Mouse (Mus musculus) neural tube, embryonic 11.5 days (tissue): Measurements from ENCODE around the gene Dpm3. TPM values are rescaled to one million over a fixed set of nuclear protein-coding genes. Genes with fewer than 3 reads are reported as not detected.

Experiments used
- ATAC-seq: fragments of 200-750 bp; cut with Nextera tagmentation; 2 replicates; pipeline ENCODE4 v1.8.0; 2017; ENCODE audit warnings: moderate number of reproducible peaks, mild to moderate bottlenecking, moderate TSS enrichment, moderate library complexity; ENCODE audit not compliant: insufficient read depth, low FRiP score, low TSS enrichment
- DNase-seq: peaks from one replicate; pipeline ENCODE4 v3.0.0-alpha.2; 2015; ENCODE audit warnings: low spot score
- H3K27ac ChIP-seq: fragments of 300-500 bp; sonication (generic); 2 replicates; pipeline ENCODE4 v1.5.1; 2014; ENCODE audit warnings: low read depth, mild to moderate bottlenecking, low read length
- H3K27me3 ChIP-seq: fragments of 300-500 bp; sonication (generic); 2 replicates; pipeline ENCODE4 v1.6.1; 2014; ENCODE audit warnings: mild to moderate bottlenecking, low read length, mixed read lengths; ENCODE audit not compliant: control insufficient read depth, insufficient read depth
- H3K36me3 ChIP-seq: fragments of 300-500 bp; sonication (generic); 2 replicates; pipeline ENCODE4 v1.6.1; 2014; ENCODE audit warnings: mild to moderate bottlenecking, low read length, moderate library complexity, mixed read lengths; ENCODE audit not compliant: control insufficient read depth, insufficient read depth
- H3K4me1 ChIP-seq: fragments of 300-500 bp; sonication (generic); 2 replicates; pipeline ENCODE4 v1.6.1; 2014; ENCODE audit warnings: low read length, mixed read lengths; ENCODE audit not compliant: control insufficient read depth, insufficient read depth
- H3K4me2 ChIP-seq: fragments of 300-500 bp; sonication (generic); 2 replicates; pipeline ENCODE4 v1.6.1; 2014; ENCODE audit warnings: low read depth, mild to moderate bottlenecking, moderate library complexity
- H3K4me3 ChIP-seq: fragments of 300-500 bp; sonication (generic); 2 replicates; pipeline ENCODE4 v1.5.1; 2014; ENCODE audit warnings: low read depth, low read length
- H3K9ac ChIP-seq: fragments of 300-500 bp; sonication (generic); 2 replicates; pipeline ENCODE4 v1.6.1; 2014; ENCODE audit warnings: mild to moderate bottlenecking, low read length
- H3K9me3 ChIP-seq: fragments of 300-500 bp; sonication (generic); 2 replicates; pipeline ENCODE4 v1.6.1; 2016; ENCODE audit warnings: low read length; ENCODE audit not compliant: control insufficient read depth
- WGBS: fragments of 180-500 bp; shearing (Covaris S2); extraction: QIAGEN DNeasy Blood & Tissue Kit; methylation state at CpG from one replicate; pipeline ENCODE4 v1.1.7; 2014; 5-methylcytosine and 5-hydroxymethylcytosine counted together
- polyA plus RNA-seq: library from polyadenylated mRNA; unstranded; fragments of >200 nt; fragmentation: Nextera tagmentation; extraction: Ambion mirVana; gene quantifications from 2 replicates; pipeline ENCODE4 v1.2.1, GENCODE M21; 2014

Dpm3 gene
- polyA plus RNA-seq, 1 experiment from 2014 or later: 86.1 TPM

GRCm38 (mm10) chr3:89262417-89262816 lies 3.3 kb downstream of the Dpm3 start:
- Histone ChIP-seq H3K27ac (no peak overlapping the region), H3K4me1 (no peaks in the 10 kb centered on the region), H3K9ac (no peak overlapping the region), H3K36me3 (no peaks in the 10 kb centered on the region), H3K4me3 (no peak overlapping the region), H3K9me3 (no peaks in the 10 kb centered on the region), H3K4me2 (no peak overlapping the region), H3K27me3 (no peaks in the 10 kb centered on the region)
- ATAC-seq: no peak
- WGBS: 72% methylated on average over 10 of the region's 10 CpGs
- DNase-seq: no peak

- H3K9me3 ChIP-seq: no peaks in the 10 kb centered on the region
- H3K27ac ChIP-seq: peak overlapping the region; percentile 44; the same call in 1 of the 2 replicates
- peaks cover 8% of the 10 kb centered on the region for H3K4me1 ChIP-seq
- DNase-seq: peak; percentile 82
- no peaks in the 10 kb centered on the region for H3K27me3 ChIP-seq
- H3K9ac ChIP-seq: peak overlapping the region; percentile 84
- peak overlapping the region; percentile 81 for H3K4me3 ChIP-seq
- under 1% methylated on average over 20 of the region's 20 CpGs for WGBS
- H3K36me3 ChIP-seq: no peaks in the 10 kb centered on the region; the same call in 1 of the 2 replicates
- ATAC-seq: peak; percentile 73
- peak overlapping the region; percentile 97 for H3K4me2 ChIP-seq
These were observed 7.3 kb downstream of the Dpm3 start for GRCm38 (mm10) chr3:89266439-89266893.

GRCm38 (mm10) chr3:89268916-89269315 lies 9.8 kb downstream of the Dpm3 start:
- no peak for ATAC-seq
- Histone ChIP-seq H3K27ac (no peak overlapping the region), H3K4me2 (0 out of 2 replicates have a peak overlapping the region, but pooled peaks have one; percentile 3), H3K4me1 (peaks cover 8% of the 10 kb centered on the region), H3K9ac (no peak overlapping the region), H3K36me3 (no peaks in the 10 kb centered on the region; the same call in 1 of the 2 replicates), H3K27me3 (no peaks in the 10 kb centered on the region), H3K4me3 (no peak overlapping the region), H3K9me3 (no peaks in the 10 kb centered on the region)
- DNase-seq: no peak
- 54% methylated on average over 8 of the region's 8 CpGs for WGBS

DNA sequence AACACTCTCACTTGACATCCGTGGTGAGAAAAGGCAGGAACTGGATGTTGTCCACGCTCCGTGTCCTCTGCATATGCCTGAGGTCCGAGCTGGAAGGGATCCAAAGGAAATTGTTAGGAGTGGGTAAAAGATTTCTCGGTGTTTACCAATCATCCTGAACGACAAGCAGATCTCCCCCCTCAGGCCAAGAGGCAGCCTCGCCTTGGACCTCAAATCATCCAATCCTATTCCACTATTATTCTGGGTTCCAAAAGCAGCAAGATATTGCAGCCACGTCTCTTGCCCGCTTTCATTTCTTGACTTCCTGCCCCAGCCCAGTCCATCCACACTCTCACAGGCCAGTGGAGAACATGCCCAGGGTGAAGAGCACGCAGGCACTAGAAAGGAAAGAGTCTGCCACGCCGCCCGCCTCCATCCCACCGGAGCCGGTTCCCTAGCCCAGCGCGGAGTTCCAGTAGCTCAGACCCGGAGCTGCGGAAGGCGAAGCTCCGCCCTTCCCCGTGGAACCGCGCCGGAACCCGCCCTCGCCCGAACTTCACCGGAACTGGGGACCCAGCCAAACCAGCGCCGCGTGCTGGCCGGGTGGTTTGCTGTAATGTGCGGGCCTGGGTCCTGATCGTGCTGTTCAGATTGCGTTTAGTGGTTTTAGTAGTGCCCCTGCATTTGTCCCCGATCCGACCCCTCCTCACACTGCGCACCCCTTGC lies 11.0 kb downstream of the Dpm3 start, which contains the start of gene Slc50a1:
Gene Slc50a1 (minus strand): TSS at position 520 of the 705 bp plus-strand sequence.
- Histone ChIP-seq H3K36me3 (no peaks in the 10 kb centered on the region; the same call in 1 of the 2 replicates), H3K9ac (peak within 1 kb of the TSS; percentile 73), H3K4me2 (peak within 1 kb of the TSS; percentile 75), H3K4me3 (peak within 1 kb of the TSS; percentile 44), H3K9me3 (no peaks in the 10 kb centered on the region), H3K27me3 (no peaks in the 10 kb centered on the region), H3K4me1 (peaks cover 8% of the 10 kb centered on the region), H3K27ac (no peak within 1 kb of the TSS)
- ATAC-seq (peak; percentile 33; the same call in 1 of the 2 replicates), DNase-seq (peak; percentile 79)
- WGBS: 7% methylated on average over 39 of the region's 39 CpGs

GRCm38 (mm10) chr3:89270891-89271290 lies 11.7 kb downstream of the Dpm3 start:
- peak overlapping the region; percentile 75 for H3K4me2 ChIP-seq
- H3K9ac ChIP-seq: no peak overlapping the region; the same call in 1 of the 2 replicates
- DNase-seq (no peak), ATAC-seq (no peak)
- peaks cover 8% of the 10 kb centered on the region for H3K4me1 ChIP-seq
- no peaks in the 10 kb centered on the region; the same call in 1 of the 2 replicates for H3K36me3 ChIP-seq
- H3K27ac ChIP-seq: no peak overlapping the region
- H3K27me3 ChIP-seq: no peaks in the 10 kb centered on the region
- H3K4me3 ChIP-seq: no peak overlapping the region
- H3K9me3 ChIP-seq: no peaks in the 10 kb centered on the region
- WGBS: 80% methylated on average over 6 of the region's 6 CpGs

- no peaks in the 10 kb centered on the region; the same call in 1 of the 2 replicates for H3K36me3 ChIP-seq
- no peak for DNase-seq
- WGBS: 80% methylated on average over 6 of the region's 6 CpGs
- H3K9me3 ChIP-seq: no peaks in the 10 kb centered on the region
- no peak for ATAC-seq
- H3K4me1 ChIP-seq: peaks cover 8% of the 10 kb centered on the region
- no peak overlapping the region for H3K9ac ChIP-seq
- no peak overlapping the region for H3K4me3 ChIP-seq
- no peak overlapping the region for H3K4me2 ChIP-seq
- H3K27me3 ChIP-seq: no peaks in the 10 kb centered on the region
- no peak overlapping the region for H3K27ac ChIP-seq
These were observed 12.6 kb downstream of the Dpm3 start for GRCm38 (mm10) chr3:89271760-89272159.

GRCm38 (mm10) chr3:89276061-89276460 lies 16.9 kb downstream of the Dpm3 start:
- WGBS: 92% methylated on average over 13 of the region's 13 CpGs
- Histone ChIP-seq H3K36me3 (no peaks in the 10 kb centered on the region), H3K27ac (no peak overlapping the region), H3K27me3 (peaks cover 24% of the 10 kb centered on the region), H3K4me1 (peaks cover 14% of the 10 kb centered on the region), H3K4me3 (no peak overlapping the region), H3K9ac (no peak overlapping the region), H3K9me3 (no peaks in the 10 kb centered on the region), H3K4me2 (no peak overlapping the region)
- DNase-seq: no peak
- no peak for ATAC-seq

DNA sequence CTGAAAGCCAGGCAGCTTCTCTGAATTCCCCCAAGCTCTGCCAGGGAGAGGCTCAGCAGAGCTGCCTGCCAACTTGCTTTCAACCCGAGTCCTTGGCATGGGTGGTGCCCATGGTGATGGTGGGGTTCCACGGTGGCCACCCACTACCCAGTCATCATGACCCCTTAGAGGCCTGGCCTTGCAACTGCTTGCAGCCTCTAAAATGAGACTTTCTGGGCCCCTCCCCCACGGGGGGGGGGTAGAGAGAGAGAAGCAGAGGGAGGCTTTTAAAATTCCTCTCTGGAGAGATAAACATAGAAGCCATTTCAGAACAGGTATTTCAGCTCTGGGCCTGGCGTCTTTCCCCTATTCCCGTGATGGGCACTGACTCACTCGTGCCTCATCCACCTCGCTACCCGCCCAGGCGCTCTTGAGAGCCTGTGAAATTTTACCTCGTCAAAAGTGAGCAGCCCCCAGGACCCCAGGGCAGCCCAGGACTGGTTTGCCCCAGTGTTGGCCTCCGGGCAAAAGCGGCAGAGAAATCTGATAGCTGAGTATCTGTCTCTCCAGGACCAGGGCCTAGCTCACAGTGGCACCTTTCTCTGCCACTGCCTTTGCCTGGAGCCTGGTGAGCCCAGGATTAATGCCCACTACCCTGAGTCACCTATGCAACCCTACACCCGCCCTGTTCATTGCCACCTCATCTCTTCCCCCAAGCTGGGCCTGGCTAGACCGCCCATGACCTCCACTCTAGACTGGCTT lies 18.3 kb downstream of the Dpm3 start:
- H3K27me3 ChIP-seq: peaks cover 27% of the 10 kb centered on the region
- no peak overlapping the region for H3K9ac ChIP-seq
- no peaks in the 10 kb centered on the region for H3K9me3 ChIP-seq
- no peak overlapping the region for H3K27ac ChIP-seq
- no peak for DNase-seq
- no peak for ATAC-seq
- H3K4me3 ChIP-seq: peak overlapping the region; percentile 6; the same call in 1 of the 2 replicates
- peak overlapping the region; percentile 19; the same call in 1 of the 2 replicates for H3K4me2 ChIP-seq
- H3K36me3 ChIP-seq: no peaks in the 10 kb centered on the region
- 48% methylated on average over 14 of the region's 14 CpGs for WGBS
- peaks cover 14% of the 10 kb centered on the region for H3K4me1 ChIP-seq
